Mouse (Mus musculus): ENCODE data around the gene Nt5c.
"Not testable (repeated sequence)": the region's sequence is repeated elsewhere in the genome, so short reads cannot be mapped to it uniquely, and the experiment has no call there.

Gene Nt5c

DNA sequence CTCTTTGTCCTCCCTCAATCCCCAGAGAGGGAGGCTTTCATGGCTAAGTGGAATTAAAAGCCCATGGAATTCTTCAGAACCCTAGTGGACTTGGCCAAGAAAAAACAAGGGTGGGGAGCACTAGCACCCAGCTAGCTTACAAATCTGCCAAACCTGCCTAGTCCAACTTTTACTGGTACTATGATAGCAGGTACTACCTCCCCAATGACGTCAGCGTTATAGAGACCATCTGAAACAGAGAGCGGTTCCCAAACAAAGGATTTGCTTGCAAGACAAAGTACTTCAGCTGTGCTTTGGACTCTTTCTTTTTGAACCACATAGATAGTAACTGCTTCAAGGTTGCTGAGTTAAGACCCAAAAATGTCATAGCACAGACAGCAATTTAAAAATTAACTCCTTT lies 20.3 kb upstream of the Nt5c start:
- ATAC-seq (ENCODE audit: insufficient number of reproducible peaks, low FRiP score, low TSS enrichment), result no peak

GRCm38 (mm10) chr11:115511121-115511520 lies 19.5 kb upstream of the Nt5c start:
- no peak for ATAC-seq (ENCODE audit: insufficient number of reproducible peaks, low FRiP score, low TSS enrichment)

- ATAC-seq (ENCODE audit: insufficient number of reproducible peaks, low FRiP score, low TSS enrichment), result no peak
These were observed 18.8 kb upstream of the Nt5c start for GRCm38 (mm10) chr11:115510507-115510888.

- ATAC-seq (ENCODE audit: insufficient number of reproducible peaks, low FRiP score, low TSS enrichment), result no peak
These were observed 18.3 kb upstream of the Nt5c start for GRCm38 (mm10) chr11:115509773-115510506.

DNA sequence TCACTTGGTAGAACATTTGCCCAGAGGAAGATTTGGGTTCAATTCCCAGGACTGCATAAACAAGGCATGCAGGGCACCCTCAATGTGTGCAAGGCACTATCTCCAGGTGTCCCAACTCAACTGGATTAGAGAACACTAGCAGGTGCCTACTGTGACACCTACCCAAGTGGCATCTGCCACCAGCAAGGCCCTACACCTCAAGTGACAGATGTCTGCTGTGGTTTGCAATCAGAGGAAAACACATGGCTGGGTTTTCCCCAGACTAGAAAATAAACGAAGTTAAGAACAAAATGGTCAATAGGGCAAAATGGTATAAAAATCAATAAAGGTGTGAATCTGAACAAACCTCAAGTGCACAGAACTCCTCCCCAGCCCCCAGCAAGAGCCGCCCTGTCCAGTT lies 16.4 kb upstream of the Nt5c start:
- ATAC-seq (ENCODE audit: insufficient number of reproducible peaks, low FRiP score, low TSS enrichment), result no peak

- ATAC-seq (ENCODE audit: insufficient number of reproducible peaks, low FRiP score, low TSS enrichment), result no peak
These were observed 14.9 kb upstream of the Nt5c start for GRCm38 (mm10) chr11:115506586-115506985.

- ATAC-seq (ENCODE audit: insufficient number of reproducible peaks, low FRiP score, low TSS enrichment), result no peak
These were observed 11.0 kb upstream of the Nt5c start for GRCm38 (mm10) chr11:115502636-115503035.

GRCm38 (mm10) chr11:115496559-115496958 lies 4.9 kb upstream of the Nt5c start:
- not testable (repeated sequence) for ATAC-seq (ENCODE audit: insufficient number of reproducible peaks, low FRiP score, low TSS enrichment)

GRCm38 (mm10) chr11:115492387-115492786 lies 725 bp upstream of the Nt5c start:
- no peak for ATAC-seq (ENCODE audit: insufficient number of reproducible peaks, low FRiP score, low TSS enrichment)

GRCm38 (mm10) chr11:115490441-115491355 lies 964 bp downstream of the Nt5c start:
- no peak for ATAC-seq (ENCODE audit: insufficient number of reproducible peaks, low FRiP score, low TSS enrichment)

DNA sequence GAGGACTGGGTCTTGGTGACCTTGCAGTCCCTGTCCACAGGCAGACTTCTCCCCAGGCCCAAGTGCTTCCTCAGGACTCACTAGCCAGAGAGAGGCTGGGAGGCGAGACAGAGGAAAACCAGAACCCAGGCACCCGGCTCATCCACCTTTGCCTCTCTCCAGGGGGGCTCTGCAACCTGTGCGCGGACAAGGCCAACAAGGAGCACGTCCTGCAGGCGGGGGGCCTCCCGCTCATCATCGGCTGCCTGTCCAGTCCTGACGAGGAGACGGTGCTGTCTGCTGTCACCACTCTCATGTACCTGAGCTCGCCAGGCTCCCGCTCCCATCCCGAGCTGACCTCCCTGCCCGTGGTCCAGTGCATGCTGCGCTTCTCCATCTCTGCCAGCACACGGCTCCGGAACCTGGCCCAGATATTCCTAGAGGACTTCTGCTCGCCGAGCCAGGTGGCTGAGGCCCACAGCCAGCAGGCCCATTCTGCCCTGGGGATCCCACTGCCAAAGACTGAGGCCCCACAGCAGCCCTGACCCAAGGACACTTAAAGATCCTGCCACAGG lies 3.0 kb downstream of the Nt5c start:
- ATAC-seq (ENCODE audit: insufficient number of reproducible peaks, low FRiP score, low TSS enrichment), result peak; percentile 41; the same call in 1 of the 2 replicates

- ATAC-seq (ENCODE audit: insufficient number of reproducible peaks, low FRiP score, low TSS enrichment), result no peak
These were observed 6.5 kb downstream of the Nt5c start for GRCm38 (mm10) chr11:115485155-115485554.

- ATAC-seq (ENCODE audit: insufficient number of reproducible peaks, low FRiP score, low TSS enrichment), result no peak
These were observed 7.9 kb downstream of the Nt5c start for GRCm38 (mm10) chr11:115483726-115484125.

DNA sequence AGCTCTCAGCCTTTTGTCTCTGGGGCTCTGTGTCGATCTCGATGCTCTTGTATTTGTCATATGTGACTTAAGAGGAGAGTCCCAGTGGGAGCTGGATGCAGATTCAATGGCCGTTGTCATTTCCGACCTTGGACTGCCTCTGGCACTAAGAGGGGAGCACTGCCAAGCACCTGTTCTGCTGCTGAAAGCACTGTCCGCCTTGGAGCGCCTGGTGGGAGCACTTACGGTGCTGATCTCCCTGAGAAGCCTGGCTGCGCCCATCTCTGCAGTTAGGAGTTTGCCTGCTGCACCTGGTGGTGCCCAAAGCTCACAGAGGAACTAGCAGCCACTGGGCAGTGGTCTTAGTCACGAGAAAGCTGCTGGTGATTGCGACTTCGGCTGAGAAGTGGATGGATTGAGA lies 8.4 kb downstream of the Nt5c start:
- ATAC-seq (ENCODE audit: insufficient number of reproducible peaks, low FRiP score, low TSS enrichment), result no peak

DNA sequence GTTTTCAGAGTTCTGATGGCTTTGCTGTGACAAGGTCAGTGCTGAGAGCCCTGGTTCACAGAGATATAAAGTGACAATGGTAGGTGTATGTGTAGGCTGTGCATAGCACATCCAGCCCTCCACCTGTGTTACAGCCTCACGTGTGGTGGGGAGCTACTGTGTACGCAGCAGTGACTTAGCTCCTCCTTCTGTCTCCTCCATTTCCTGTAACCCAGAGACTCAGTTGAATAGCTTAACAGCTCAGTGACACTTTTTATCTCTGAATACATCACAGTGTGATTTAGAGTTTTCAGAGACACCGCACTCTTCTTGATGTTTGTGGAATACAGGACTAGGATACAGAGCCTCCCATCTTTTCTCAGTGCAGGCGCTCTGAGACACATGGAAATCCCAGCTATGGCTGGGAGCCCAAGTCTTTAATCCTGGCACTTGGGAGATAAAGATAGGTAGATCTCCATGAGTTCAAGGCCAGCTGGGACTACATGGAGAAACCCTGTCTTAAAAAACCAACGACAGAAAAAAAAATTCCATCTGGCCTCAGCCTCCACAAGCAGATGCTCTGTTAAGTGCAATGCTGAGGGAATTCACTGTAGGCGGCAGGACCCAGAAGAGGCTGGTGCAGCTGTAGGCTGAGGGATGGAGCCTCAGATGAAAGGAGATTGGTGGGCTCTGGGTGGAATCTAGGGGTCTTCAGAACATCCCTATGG lies 10.0 kb downstream of the Nt5c start:
- no peak for ATAC-seq (ENCODE audit: insufficient number of reproducible peaks, low FRiP score, low TSS enrichment)

DNA sequence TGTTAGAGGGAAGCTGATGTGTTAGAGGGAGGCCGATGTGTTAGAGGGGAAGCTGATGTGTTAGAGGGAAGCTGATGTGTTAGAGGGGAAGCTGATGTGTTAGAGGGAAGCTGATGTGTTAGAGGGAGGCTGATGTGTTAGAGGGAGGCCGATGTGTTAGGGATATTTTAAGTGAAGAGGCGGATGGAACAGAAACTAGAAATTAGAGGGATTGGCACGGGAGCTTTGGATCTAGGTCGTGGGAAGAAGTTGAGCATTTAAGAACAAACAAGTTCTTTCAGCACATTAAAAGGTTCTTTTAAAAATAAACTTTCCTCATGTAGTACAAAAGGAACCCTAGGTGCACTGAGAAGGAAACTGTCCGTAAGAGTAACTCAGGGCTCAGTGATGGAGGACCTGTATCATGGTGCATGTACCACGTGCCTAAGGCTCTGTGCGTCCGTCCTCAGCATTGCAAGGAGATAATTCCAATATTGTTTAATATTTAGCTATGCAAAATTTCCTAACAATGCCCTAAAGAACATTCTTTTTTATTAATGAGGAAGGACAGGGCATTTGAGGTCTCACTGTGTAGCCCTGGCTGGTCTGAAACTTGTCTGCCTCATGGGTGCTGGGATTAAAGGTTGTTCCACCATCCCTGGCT lies 13.2 kb downstream of the Nt5c start:
- ATAC-seq (ENCODE audit: insufficient number of reproducible peaks, low FRiP score, low TSS enrichment), result no peak

GRCm38 (mm10) chr11:115477388-115477787 lies 14.3 kb downstream of the Nt5c start:
- ATAC-seq (ENCODE audit: insufficient number of reproducible peaks, low FRiP score, low TSS enrichment), result not testable (repeated sequence)

- not testable (repeated sequence) for ATAC-seq (ENCODE audit: insufficient number of reproducible peaks, low FRiP score, low TSS enrichment)
These were observed 15.0 kb downstream of the Nt5c start for GRCm38 (mm10) chr11:115476630-115477029.

DNA sequence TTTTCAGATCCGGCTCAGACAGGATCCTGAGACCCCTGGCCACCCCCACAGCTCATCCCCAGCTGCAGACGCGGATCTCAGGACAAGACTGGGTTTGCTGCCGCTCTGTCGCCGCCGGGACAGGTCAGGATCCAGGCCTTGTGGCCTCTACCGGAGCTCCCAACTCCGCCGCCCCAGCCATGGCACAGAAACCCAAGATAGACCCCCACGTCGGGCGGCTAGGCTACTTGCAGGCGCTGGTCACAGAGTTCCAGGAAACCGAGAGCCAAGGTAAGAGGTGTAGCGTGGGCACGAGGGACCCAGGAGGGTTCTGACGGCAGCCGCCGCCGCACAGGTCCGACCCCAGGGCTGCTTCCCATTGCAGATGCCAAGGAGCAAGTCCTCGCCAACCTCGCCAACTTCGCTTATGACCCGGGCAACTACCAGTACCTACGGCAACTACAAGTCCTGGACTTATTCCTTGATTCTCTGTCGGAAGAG lies 15.9 kb downstream of the Nt5c start:
- ATAC-seq (ENCODE audit: insufficient number of reproducible peaks, low FRiP score, low TSS enrichment), result 0 out of 2 replicates have a peak, but pooled peaks have one; percentile 23

Measured in cerebellum, adult (tissue).